Mouse (Mus musculus) heart, postnatal 25 days (tissue): ENCODE measurements around the gene Myocos. TPM values are rescaled to one million over a fixed set of nuclear protein-coding genes. Genes with fewer than 3 reads are reported as not detected.
A peak's percentile ranks its signal among the peaks of the same experiment; 100 is the strongest.
"Not testable (repeated sequence)": the region's sequence is repeated elsewhere in the genome, so short reads cannot be mapped to it uniquely, and the experiment has no call there.

Experiments used
- DNase-seq: peaks from one replicate; pipeline ENCODE4 v3.0.0; 2022; ENCODE audit warnings: low spot score
- intact Hi-C: fragments of 180-260 bp; cut with DNase I; formaldehyde crosslinking; loops from one replicate; pipeline ENCODE4 v1.15.1; 2025
- total RNA-seq, 2 experiments: library from RNA; stranded (reverse); gene quantifications; 2 replicates each; pipeline ENCODE4 v1.2.3; 2021

Gene Myocos
- total RNA-seq: not detected

GRCm38 (mm10) chr1:162658119-162658518 lies at the start of gene Myocos:
TSS of gene Myocos (minus strand) at chr1:162658219.
- intact Hi-C loops: no loop called here

GRCm38 (mm10) chr1:162700389-162701066 lies 42.5 kb upstream of the Myocos start:
- DNase-seq: no peak
- intact Hi-C loops: no loop called here

More at GRCm38 (mm10) chr1:162658119-162658518, at the start of gene Myocos:
- no peak for DNase-seq

GRCm38 (mm10) chr1:162697866-162698265 lies 39.8 kb upstream of the Myocos start:
- intact Hi-C loops: no loop called here
- DNase-seq: no peak

- intact Hi-C loops: no loop called here
- DNase-seq: no peak
These were observed 35.7 kb upstream of the Myocos start for GRCm38 (mm10) chr1:162693721-162694120.

GRCm38 (mm10) chr1:162665486-162666174 lies 7.6 kb upstream of the Myocos start:
- DNase-seq: no peak

GRCm38 (mm10) chr1:162664826-162665475 lies 6.9 kb upstream of the Myocos start:
- DNase-seq: peak; percentile 21
- intact Hi-C loops: loop anchor here (1.0 to 10.0 kb wide), 3 partner anchors 98 to 310 kb away; no protein-coding TSS in a partner anchor

More at GRCm38 (mm10) chr1:162665486-162666174, 7.6 kb upstream of the Myocos start:
- intact Hi-C loops: loop anchor here (1.0 to 10.0 kb wide), 3 partner anchors 98 to 311 kb away; no protein-coding TSS in a partner anchor

- peak; percentile 14 for DNase-seq
- intact Hi-C loops: loop anchor here (10.0 kb wide), 1 partner anchor 306 kb away; no protein-coding TSS in a partner anchor
These were observed 2.3 kb upstream of the Myocos start for GRCm38 (mm10) chr1:162660276-162660860.

GRCm38 (mm10) chr1:162648416-162648815 lies 9.6 kb downstream of the Myocos start:
- intact Hi-C loops: no loop called here
- no peak for DNase-seq

GRCm38 (mm10) chr1:162646083-162646686 lies 11.8 kb downstream of the Myocos start:
- no peak for DNase-seq
- intact Hi-C loops: no loop called here

- intact Hi-C loops: no loop called here
These were observed 14.3 kb downstream of the Myocos start for GRCm38 (mm10) chr1:162643752-162644151.

GRCm38 (mm10) chr1:162642591-162642990 lies 15.4 kb downstream of the Myocos start:
- intact Hi-C loops: no loop called here
- DNase-seq: no peak

More at GRCm38 (mm10) chr1:162643752-162644151, 14.3 kb downstream of the Myocos start:
- DNase-seq: peak; percentile 87

GRCm38 (mm10) chr1:162639861-162640260 lies 18.2 kb downstream of the Myocos start:
- DNase-seq: no peak
- intact Hi-C loops: no loop called here

- DNase-seq: peak; percentile 17
- intact Hi-C loops: no loop called here
These were observed 18.8 kb downstream of the Myocos start, which contains the start of gene Myoc for GRCm38 (mm10) chr1:162639051-162639750. TSS of gene Myoc (plus strand) at chr1:162639155.

GRCm38 (mm10) chr1:162638535-162638934 lies 19.5 kb downstream of the Myocos start:
- no peak for DNase-seq

GRCm38 (mm10) chr1:162636516-162636915 lies 21.5 kb downstream of the Myocos start:
- intact Hi-C loops: no loop called here

More at GRCm38 (mm10) chr1:162638535-162638934, 19.5 kb downstream of the Myocos start:
- intact Hi-C loops: no loop called here

GRCm38 (mm10) chr1:162635291-162635931 lies 22.6 kb downstream of the Myocos start:
- DNase-seq: peak; percentile 42
- intact Hi-C loops: not testable (repeated sequence)

More at GRCm38 (mm10) chr1:162636516-162636915, 21.5 kb downstream of the Myocos start:
- no peak for DNase-seq

- intact Hi-C loops, DNase-seq: not testable (repeated sequence)
These were observed 29.7 kb downstream of the Myocos start for GRCm38 (mm10) chr1:162628326-162628725.

- intact Hi-C loops, DNase-seq: not testable (repeated sequence)
These were observed 30.2 kb downstream of the Myocos start for GRCm38 (mm10) chr1:162627821-162628220.
